Mouse (Mus musculus) midbrain, postnatal 0 days (tissue): ENCODE results near the gene Tdrd1. TPM values are rescaled to one million over a fixed set of nuclear protein-coding genes. Genes with fewer than 3 reads are reported as not detected.
"Not testable (repeated sequence)": the region's sequence is repeated elsewhere in the genome, so short reads cannot be mapped to it uniquely, and the experiment has no call there.

Experiments used
- ATAC-seq: fragments of 200-750 bp; cut with Nextera tagmentation; 2 replicates; pipeline ENCODE4 v1.8.0; 2017; ENCODE audit warnings: moderate number of reproducible peaks, mild to moderate bottlenecking, moderate TSS enrichment, moderate library complexity; ENCODE audit not compliant: low FRiP score
- DNase-seq: peaks from one replicate; pipeline ENCODE4 v3.0.0-alpha.2; 2015; ENCODE audit warnings: low spot score
- H3K27ac ChIP-seq: fragments of 300-500 bp; sonication (generic); 2 replicates; pipeline ENCODE4 v1.5.1; 2014; ENCODE audit warnings: low read depth, mild to moderate bottlenecking, low read length, mixed read lengths
- H3K27me3 ChIP-seq: fragments of 300-500 bp; sonication (generic); 2 replicates; pipeline ENCODE4 v1.6.1; 2014; ENCODE audit warnings: low read length, control low read depth, mixed read lengths; ENCODE audit not compliant: insufficient read depth
- H3K36me3 ChIP-seq: fragments of 300-500 bp; sonication (generic); 2 replicates; pipeline ENCODE4 v1.6.1; 2014; ENCODE audit warnings: low read length, control low read depth, mixed read lengths; ENCODE audit not compliant: insufficient read depth
- H3K4me1 ChIP-seq: fragments of 300-500 bp; sonication (generic); 2 replicates; pipeline ENCODE4 v1.6.1; 2014; ENCODE audit warnings: mild to moderate bottlenecking, control low read depth, antibody characterized with exemption, low read length, mixed read lengths; ENCODE audit not compliant: insufficient read depth
- H3K4me2 ChIP-seq: fragments of 300-500 bp; sonication (generic); 2 replicates; pipeline ENCODE4 v1.6.1; 2014; ENCODE audit warnings: low read depth, mild to moderate bottlenecking, low read length, mixed read lengths; ENCODE audit not compliant: poor library complexity, severe bottlenecking
- H3K4me3 ChIP-seq: fragments of 300-500 bp; sonication (generic); 2 replicates; pipeline ENCODE4 v1.5.1; 2014; ENCODE audit warnings: low read depth, mild to moderate bottlenecking, low read length, moderate library complexity
- H3K9ac ChIP-seq: fragments of 300-500 bp; sonication (generic); replicated peaks from 2 replicates; pipeline ENCODE4 v1.6.1; 2014; ENCODE audit warnings: mild to moderate bottlenecking, low read length, moderate library complexity, mixed read lengths; ENCODE audit not compliant: poor library complexity, severe bottlenecking
- H3K9me3 ChIP-seq: fragments of 300-500 bp; sonication (generic); 2 replicates; pipeline ENCODE4 v1.6.1; 2016; ENCODE audit warnings: low read length, control low read depth
- CTCF ChIP-seq: IDR thresholded peaks from 2 replicates; pipeline ENCODE4 v1.5.1; 2016; ENCODE audit warnings: antibody characterized with exemption, mild to moderate bottlenecking
- WGBS: fragments of 180-500 bp; shearing (Covaris S2); extraction: QIAGEN DNeasy Blood & Tissue Kit; methylation state at CpG from one replicate; pipeline ENCODE4 v1.1.7; 2014; 5-methylcytosine and 5-hydroxymethylcytosine counted together
- polyA plus RNA-seq: library from polyadenylated mRNA; unstranded; fragments of >200 nt; fragmentation: Nextera tagmentation; extraction: Ambion mirVana; gene quantifications from 2 replicates; pipeline ENCODE4 v1.2.1, GENCODE M21; 2015
- total RNA-seq: library from RNA; depleted of rRNA; stranded (reverse); fragments of >200 nt; gene quantifications from 2 replicates; pipeline ENCODE4 v1.2.3, GENCODE M21; 2014; rRNA removed

Gene Tdrd1
- 0.85 and 0.99 TPM in 2 replicates for total RNA-seq
- 0.52 and 0.88 TPM in 2 replicates for polyA plus RNA-seq

- ATAC-seq = no peak
- WGBS = 69% methylated on average over 44 of the region's 44 CpGs
- Histone ChIP-seq H3K4me3 (no peak within 1 kb of the TSS), H3K36me3 (no peaks in the 10 kb centered on the region), H3K27ac (no peak within 1 kb of the TSS), H3K4me1 (0 out of 2 replicates have a peak, but pooled peaks cover under 1% of the 10 kb centered on the region), H3K9me3 (no peaks in the 10 kb centered on the region), H3K9ac (no peak within 1 kb of the TSS), H3K27me3 (peaks cover 2% of the 10 kb centered on the region; the same call in 1 of the 2 replicates), H3K4me2 (peak within 1 kb of the TSS; percentile 22)
- TF ChIP-seq CTCF = 0 out of 2 replicates have a peak, but pooled peaks have one; percentile 9
- no peak for DNase-seq
Measured at GRCm38 (mm10) chr19:56826047-56826631, at the start of gene Tdrd1. TSS of gene Tdrd1 (plus strand) at chr19:56826209.

DNA sequence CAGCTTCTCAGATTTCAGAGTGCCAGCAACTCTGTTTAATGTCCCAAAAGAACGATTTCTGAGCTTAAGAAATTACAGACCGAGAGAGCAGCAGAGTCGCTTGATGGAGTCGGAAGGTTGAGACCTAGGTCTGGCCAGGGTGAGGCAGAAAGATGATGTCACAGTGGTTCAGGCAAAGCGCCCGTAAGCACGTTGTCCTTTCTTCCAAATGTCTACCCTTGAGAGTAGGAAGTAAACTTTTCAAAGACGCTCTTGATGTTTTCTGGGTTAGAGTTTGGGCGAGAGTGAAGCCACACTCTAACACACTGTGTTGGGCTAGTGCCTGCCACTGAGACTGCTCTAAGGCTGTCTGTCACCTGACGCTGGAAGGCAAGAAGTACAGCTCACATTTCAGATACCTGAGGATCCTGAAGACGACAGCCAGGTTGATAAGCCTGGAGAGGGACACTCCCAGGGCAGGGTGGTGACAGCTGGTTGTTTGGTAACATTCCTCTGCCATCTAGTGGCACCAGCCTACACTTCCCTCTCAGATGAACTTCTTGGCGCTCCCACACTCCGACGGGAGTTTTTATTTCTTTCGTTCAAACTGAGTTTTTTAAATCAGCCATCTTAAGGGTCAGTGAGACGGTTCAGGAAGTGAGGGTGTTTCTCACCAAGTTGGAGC lies 49.2 kb upstream of the Tdrd1 start:
- H3K9ac ChIP-seq = no peak overlapping the region
- H3K27me3 ChIP-seq = 0 out of 2 replicates have a peak, but pooled peaks cover 4% of the 10 kb centered on the region
- WGBS = 45% methylated on average over 16 of the region's 16 CpGs
- H3K4me1 ChIP-seq = no peaks in the 10 kb centered on the region
- ATAC-seq (no peak), DNase-seq (peak; percentile 70)
- no peak overlapping the region for H3K27ac ChIP-seq
- H3K4me3 ChIP-seq = no peak overlapping the region
- TF ChIP-seq CTCF = peak; percentile 89
- no peaks in the 10 kb centered on the region for H3K36me3 ChIP-seq
- H3K9me3 ChIP-seq = no peaks in the 10 kb centered on the region
- H3K4me2 ChIP-seq = no peak overlapping the region

- H3K4me3 ChIP-seq, DNase-seq, H3K27ac ChIP-seq, H3K36me3 ChIP-seq, H3K9ac ChIP-seq, H3K9me3 ChIP-seq, H3K4me2 ChIP-seq, H3K4me1 ChIP-seq, ATAC-seq, H3K27me3 ChIP-seq: not testable (repeated sequence)
- peak; percentile 45 for TF ChIP-seq CTCF
- WGBS = 94% methylated on average over 7 of the region's 7 CpGs
Measured at GRCm38 (mm10) chr19:56778532-56778931, 47.5 kb upstream of the Tdrd1 start.

DNA sequence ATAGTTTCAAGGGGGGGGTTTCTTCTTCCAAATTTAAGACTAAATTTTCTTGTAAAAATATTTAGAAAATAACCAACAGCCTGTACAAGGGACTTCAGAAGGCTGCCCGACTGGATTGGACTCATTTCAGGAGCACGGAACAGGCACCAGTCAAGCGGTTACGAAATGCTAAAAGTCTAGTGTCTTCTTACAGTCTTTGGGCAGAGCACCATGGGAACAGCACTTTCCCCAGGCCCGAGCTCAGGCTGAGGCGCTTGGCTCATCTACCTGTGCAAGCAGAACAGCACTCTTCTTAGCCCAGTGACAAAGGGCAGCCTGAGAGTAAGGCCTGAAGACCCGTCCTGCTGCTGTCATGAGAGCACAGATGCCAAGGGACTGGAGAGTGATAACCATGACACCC lies 38.1 kb upstream of the Tdrd1 start:
- no peak overlapping the region for H3K27ac ChIP-seq
- H3K27me3 ChIP-seq = no peaks in the 10 kb centered on the region
- H3K4me2 ChIP-seq = no peak overlapping the region
- 85% methylated on average over 7 of the region's 7 CpGs for WGBS
- ATAC-seq (no peak), DNase-seq (no peak)
- no peak for TF ChIP-seq CTCF
- no peak overlapping the region for H3K9ac ChIP-seq
- no peaks in the 10 kb centered on the region for H3K9me3 ChIP-seq
- no peaks in the 10 kb centered on the region for H3K4me1 ChIP-seq
- H3K36me3 ChIP-seq = peaks cover 15% of the 10 kb centered on the region
- no peak overlapping the region for H3K4me3 ChIP-seq

GRCm38 (mm10) chr19:56788952-56789351 lies 37.1 kb upstream of the Tdrd1 start:
- no peak for ATAC-seq
- Histone ChIP-seq H3K9ac (no peak overlapping the region), H3K27me3 (no peaks in the 10 kb centered on the region), H3K27ac (no peak overlapping the region), H3K4me2 (no peak overlapping the region), H3K36me3 (peaks cover 22% of the 10 kb centered on the region), H3K9me3 (no peaks in the 10 kb centered on the region), H3K4me1 (no peaks in the 10 kb centered on the region), H3K4me3 (no peak overlapping the region)
- no peak for DNase-seq
- 90% methylated on average over 5 of the region's 5 CpGs for WGBS
- no peak for TF ChIP-seq CTCF

DNA sequence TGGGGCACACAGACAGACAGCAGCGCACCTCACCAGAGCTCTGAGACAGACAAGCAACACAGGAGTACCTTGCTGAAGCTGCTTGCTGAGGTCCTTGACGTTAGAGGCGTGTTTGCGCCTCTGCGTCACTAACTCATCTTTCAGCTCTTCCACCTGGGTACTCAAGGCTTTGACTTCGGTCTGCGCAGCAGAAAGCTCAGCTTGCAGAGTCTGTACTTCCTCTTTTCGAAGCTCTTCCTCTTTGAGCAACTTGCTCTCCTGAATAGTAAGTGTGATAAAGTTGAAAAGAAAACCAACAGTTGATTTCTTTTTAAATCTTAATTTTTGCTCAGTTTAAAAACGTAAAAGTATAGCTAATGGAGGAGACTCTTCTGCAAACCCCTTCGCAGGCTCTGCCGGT lies 28.6 kb upstream of the Tdrd1 start:
- H3K4me3 ChIP-seq = no peak overlapping the region
- TF ChIP-seq CTCF = no peak
- H3K4me2 ChIP-seq = no peak overlapping the region
- H3K27ac ChIP-seq = no peak overlapping the region
- peaks cover 49% of the 10 kb centered on the region for H3K36me3 ChIP-seq
- H3K27me3 ChIP-seq = no peaks in the 10 kb centered on the region
- DNase-seq (no peak), ATAC-seq (no peak)
- no peak overlapping the region for H3K9ac ChIP-seq
- no peaks in the 10 kb centered on the region for H3K9me3 ChIP-seq
- H3K4me1 ChIP-seq = no peaks in the 10 kb centered on the region
- WGBS = 94% methylated on average over 11 of the region's 11 CpGs
